Mouse (Mus musculus) forebrain, embryonic 14.5 days (tissue): ENCODE results near the gene Ifit1. TPM values are rescaled to one million over a fixed set of nuclear protein-coding genes. Genes with fewer than 3 reads are reported as not detected.
A peak's percentile ranks its signal among the peaks of the same experiment; 100 is the strongest.
"Not testable (repeated sequence)": the region's sequence is repeated elsewhere in the genome, so short reads cannot be mapped to it uniquely, and the experiment has no call there.

Source experiments
- ATAC-seq: fragments of 200-750 bp; cut with Nextera tagmentation; 2 replicates; pipeline ENCODE4 v1.8.0; 2017; ENCODE audit warnings: mild to moderate bottlenecking, moderate library complexity
- DNase-seq: peaks from one replicate; pipeline ENCODE4 v3.0.0-alpha.2; 2015; ENCODE audit warnings: low spot score
- H3K27ac ChIP-seq: fragments of 300-500 bp; sonication (generic); 2 replicates; pipeline ENCODE4 v1.5.1; 2014; ENCODE audit warnings: low read depth, mild to moderate bottlenecking, control low read depth, low read length, moderate library complexity
- H3K27me3 ChIP-seq: fragments of 300-500 bp; sonication (generic); replicated peaks from 2 replicates; pipeline ENCODE4 v1.6.1; 2014; ENCODE audit warnings: low read length, control low read depth, mixed read lengths; ENCODE audit not compliant: control insufficient read depth, insufficient read depth
- H3K36me3 ChIP-seq: fragments of 300-500 bp; sonication (generic); 2 replicates; pipeline ENCODE4 v1.6.1; 2014; ENCODE audit warnings: low read length, control low read depth; ENCODE audit not compliant: control insufficient read depth, insufficient read depth
- H3K4me1 ChIP-seq: fragments of 300-500 bp; sonication (generic); 2 replicates; pipeline ENCODE4 v1.6.1; 2014; ENCODE audit warnings: antibody characterized with exemption, low read length, control low read depth; ENCODE audit not compliant: control insufficient read depth, insufficient read depth
- H3K4me2 ChIP-seq: fragments of 300-500 bp; sonication (generic); 2 replicates; pipeline ENCODE4 v1.6.1; 2014; ENCODE audit warnings: mild to moderate bottlenecking, control low read depth, low read length
- H3K4me3 ChIP-seq: fragments of 300-500 bp; sonication (generic); 2 replicates; pipeline ENCODE4 v1.5.1; 2014; ENCODE audit warnings: low read depth, low read length, control low read depth
- H3K9ac ChIP-seq: fragments of 300-500 bp; sonication (generic); 2 replicates; pipeline ENCODE4 v1.6.1; 2014; ENCODE audit warnings: mild to moderate bottlenecking, low read length, control low read depth, moderate library complexity
- H3K9me3 ChIP-seq: fragments of 300-500 bp; sonication (generic); replicated peaks from 2 replicates; pipeline ENCODE4 v1.6.1; 2016; ENCODE audit warnings: low read length, control low read depth, mixed read lengths; ENCODE audit not compliant: control insufficient read depth
- WGBS: fragments of 180-500 bp; shearing (Covaris S2); extraction: QIAGEN DNeasy Blood & Tissue Kit; methylation state at CpG from one replicate; pipeline ENCODE4 v1.1.7; 2014; 5-methylcytosine and 5-hydroxymethylcytosine counted together
- polyA plus RNA-seq: library from polyadenylated mRNA; unstranded; fragments of >200 nt; fragmentation: Nextera tagmentation; extraction: Ambion mirVana; gene quantifications from 2 replicates; pipeline ENCODE4 v1.2.1, GENCODE M21; 2014

Gene Ifit1
- polyA plus RNA-seq: 0.38 TPM in 1 of 2 replicates, not detected in the other

DNA sequence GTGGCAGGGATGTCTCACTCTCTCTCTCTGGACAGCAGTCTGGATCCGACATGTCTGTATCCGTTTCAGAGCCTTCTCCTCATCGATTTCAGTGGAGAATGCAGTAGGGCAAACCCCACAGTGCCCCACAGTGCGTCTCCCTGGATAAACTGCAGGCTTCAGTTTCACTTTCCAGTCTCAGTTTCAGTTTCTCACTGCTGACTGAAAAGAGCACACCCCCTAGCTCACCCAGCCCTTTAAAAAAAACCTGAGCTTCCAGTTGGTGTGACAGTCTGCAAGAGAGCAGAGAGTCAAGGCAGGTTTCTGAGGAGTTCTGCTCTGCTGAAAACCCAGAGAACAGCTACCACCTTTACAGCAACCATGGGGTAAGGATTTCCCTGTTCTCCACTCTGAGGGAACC lies at the start of gene Ifit1, which contains the start of gene Ifit1bl2:
Ifit1 (plus strand) TSS at position 249 of the 400 bp plus-strand sequence.
Ifit1bl2 (minus strand) TSS at position 121 of the 400 bp plus-strand sequence.
- Histone ChIP-seq H3K9me3 (no peaks in the 10 kb centered on the region), H3K4me3 (no peak within 1 kb of the TSS), H3K27me3 (no peaks in the 10 kb centered on the region), H3K9ac (no peak within 1 kb of the TSS), H3K4me2 (no peak within 1 kb of the TSS), H3K4me1 (no peaks in the 10 kb centered on the region), H3K27ac (no peak within 1 kb of the TSS), H3K36me3 (no peaks in the 10 kb centered on the region)
- DNase-seq: no peak
- WGBS: 66% methylated on average over 4 of the region's 4 CpGs
- ATAC-seq: no peak

DNA sequence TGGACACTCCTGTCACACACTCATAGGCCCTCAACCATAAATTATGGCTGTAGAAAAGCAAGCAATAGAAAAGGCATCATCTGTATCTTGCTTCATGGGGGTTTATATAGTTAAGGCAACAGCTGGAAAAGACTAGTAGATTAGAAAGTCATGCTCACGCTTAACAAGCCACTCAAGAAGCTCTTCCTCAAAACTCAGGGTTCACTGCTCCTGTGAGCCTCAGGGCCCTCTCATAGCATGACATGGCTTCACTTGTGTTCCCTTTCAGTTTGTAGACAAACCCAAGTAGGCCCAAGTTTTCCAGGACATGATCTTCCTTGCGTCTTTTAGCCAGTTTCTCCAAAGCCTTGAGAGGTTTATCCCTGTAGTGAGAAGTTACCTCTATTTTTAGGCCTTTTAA lies 47.2 kb upstream of the Ifit1 start:
- no peak for DNase-seq
- 92% methylated on average over 2 of the region's 2 CpGs for WGBS
- no peaks in the 10 kb centered on the region for H3K9me3 ChIP-seq
- H3K27me3 ChIP-seq: no peaks in the 10 kb centered on the region
- H3K4me1 ChIP-seq: no peaks in the 10 kb centered on the region
- H3K9ac ChIP-seq: no peak overlapping the region
- no peak for ATAC-seq
- no peak overlapping the region for H3K4me2 ChIP-seq
- no peak overlapping the region for H3K4me3 ChIP-seq
- H3K36me3 ChIP-seq: no peaks in the 10 kb centered on the region
- no peak overlapping the region for H3K27ac ChIP-seq

DNA sequence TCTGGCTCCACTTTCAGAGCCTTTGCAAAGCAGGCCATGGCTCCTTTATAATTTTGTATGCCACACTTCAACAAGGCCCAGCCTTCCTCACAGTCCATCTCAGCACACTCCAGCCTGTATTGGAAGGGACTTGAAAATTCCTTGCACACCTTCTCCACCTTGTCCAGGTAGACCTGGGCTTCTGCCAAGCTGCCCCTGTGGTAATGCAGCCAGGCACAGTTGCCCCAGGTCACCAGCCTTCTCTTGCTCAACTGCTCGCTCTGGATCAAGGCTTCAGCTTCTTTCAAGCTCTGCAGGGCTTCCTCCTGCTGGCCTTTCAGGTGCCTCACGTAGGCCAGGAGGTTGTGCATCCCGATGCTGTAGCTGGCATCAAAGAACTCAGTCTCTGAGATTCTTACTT lies 46.1 kb upstream of the Ifit1 start:
- ATAC-seq, H3K4me3 ChIP-seq, H3K27me3 ChIP-seq, H3K36me3 ChIP-seq, H3K4me2 ChIP-seq, H3K9ac ChIP-seq, H3K27ac ChIP-seq, H3K4me1 ChIP-seq, H3K9me3 ChIP-seq, DNase-seq: not testable (repeated sequence)
- WGBS: 83% methylated on average over 3 of the region's 3 CpGs

GRCm38 (mm10) chr19:34596811-34597210 lies 43.9 kb upstream of the Ifit1 start:
- ATAC-seq (no peak), DNase-seq (no peak)
- H3K9ac ChIP-seq: no peak overlapping the region
- no peak overlapping the region for H3K4me3 ChIP-seq
- H3K27me3 ChIP-seq: no peaks in the 10 kb centered on the region
- no peak overlapping the region for H3K27ac ChIP-seq
- H3K4me1 ChIP-seq: no peaks in the 10 kb centered on the region
- H3K4me2 ChIP-seq: no peak overlapping the region
- no peaks in the 10 kb centered on the region for H3K36me3 ChIP-seq
- no peaks in the 10 kb centered on the region for H3K9me3 ChIP-seq

DNA sequence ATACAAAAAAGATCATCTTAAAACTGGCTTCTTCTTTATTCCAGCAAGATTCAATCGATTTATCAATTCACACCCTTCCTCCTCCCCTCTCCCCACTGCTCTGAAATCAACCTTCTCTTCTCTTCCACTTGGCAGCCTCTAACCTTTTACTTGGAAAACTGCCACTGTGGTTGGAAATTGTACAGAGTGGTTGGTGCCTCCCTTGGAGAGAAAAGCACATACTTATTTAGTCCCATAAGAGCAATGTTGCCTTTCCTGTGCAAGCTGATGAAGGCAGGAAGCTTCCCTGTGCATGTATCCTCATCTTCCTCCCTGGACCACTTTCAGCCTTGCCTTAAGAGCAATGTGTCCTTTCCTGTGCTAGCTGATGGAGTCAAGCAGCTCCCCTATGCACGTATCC lies 42.3 kb upstream of the Ifit1 start:
- WGBS: 77% methylated on average over 2 of the region's 2 CpGs
- Histone ChIP-seq H3K27ac (no peak overlapping the region), H3K9ac (no peak overlapping the region), H3K9me3 (no peaks in the 10 kb centered on the region), H3K27me3 (no peaks in the 10 kb centered on the region), H3K4me2 (no peak overlapping the region), H3K4me3 (no peak overlapping the region), H3K4me1 (no peaks in the 10 kb centered on the region), H3K36me3 (no peaks in the 10 kb centered on the region)
- peak; percentile 61; the same call in 1 of the 2 replicates for ATAC-seq
- peak; percentile 78 for DNase-seq

GRCm38 (mm10) chr19:34599250-34599649 lies 41.4 kb upstream of the Ifit1 start:
- not testable (repeated sequence) for H3K36me3 ChIP-seq, ATAC-seq, H3K27me3 ChIP-seq

GRCm38 (mm10) chr19:34601888-34602287 lies 38.8 kb upstream of the Ifit1 start, which contains the start of gene Ifit1bl1:
Ifit1bl1 (minus strand) TSS chr19:34601956.
- 43% methylated on average over 1 of the region's 1 CpGs for WGBS
- not testable (repeated sequence) for H3K9me3 ChIP-seq, H3K4me1 ChIP-seq, H3K36me3 ChIP-seq, H3K4me2 ChIP-seq, H3K27me3 ChIP-seq, H3K9ac ChIP-seq, H3K27ac ChIP-seq, ATAC-seq, H3K4me3 ChIP-seq, DNase-seq

More at GRCm38 (mm10) chr19:34599250-34599649, 41.4 kb upstream of the Ifit1 start:
- DNase-seq, H3K9ac ChIP-seq, H3K4me2 ChIP-seq, H3K4me1 ChIP-seq, H3K27ac ChIP-seq, H3K9me3 ChIP-seq, H3K4me3 ChIP-seq: not testable (repeated sequence)

DNA sequence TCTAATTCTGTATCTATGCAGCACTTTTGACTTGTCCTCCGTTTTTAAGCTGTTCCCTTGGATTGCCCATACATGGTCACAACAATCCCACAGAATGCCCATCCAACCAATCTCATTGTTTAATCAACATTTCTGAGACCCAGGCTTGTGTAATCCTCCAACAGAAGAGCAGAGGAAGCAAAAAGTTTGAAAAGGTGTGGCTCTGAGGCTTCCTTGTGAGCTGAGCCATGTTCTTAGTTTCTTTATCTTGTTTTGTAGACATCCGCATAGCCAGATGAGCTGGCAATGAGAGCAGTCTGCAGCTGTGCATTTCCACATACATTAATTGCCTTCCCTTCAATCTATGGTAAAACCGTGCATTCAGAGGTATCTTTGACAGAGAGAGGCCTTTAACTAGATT lies 35.2 kb upstream of the Ifit1 start:
- H3K4me3 ChIP-seq: no peak overlapping the region
- H3K27me3 ChIP-seq: no peaks in the 10 kb centered on the region
- H3K36me3 ChIP-seq: no peaks in the 10 kb centered on the region
- DNase-seq: no peak
- ATAC-seq: no peak
- H3K9ac ChIP-seq: no peak overlapping the region
- H3K27ac ChIP-seq: no peak overlapping the region
- H3K9me3 ChIP-seq: no peaks in the 10 kb centered on the region
- no peaks in the 10 kb centered on the region for H3K4me1 ChIP-seq
- 85% methylated on average over 3 of the region's 3 CpGs for WGBS
- H3K4me2 ChIP-seq: no peak overlapping the region

GRCm38 (mm10) chr19:34607237-34608051 lies 33.2 kb upstream of the Ifit1 start, which contains the start of gene Ifit3b:
Ifit3b (plus strand) TSS chr19:34607970.
- not testable (repeated sequence) for H3K4me2 ChIP-seq, H3K4me3 ChIP-seq, H3K27me3 ChIP-seq, H3K4me1 ChIP-seq, H3K9me3 ChIP-seq, H3K36me3 ChIP-seq, H3K9ac ChIP-seq, H3K27ac ChIP-seq
- DNase-seq (peak; percentile 58), ATAC-seq (peak; percentile 62)
- WGBS: 38% methylated on average over 4 of the region's 4 CpGs
